Mouse (Mus musculus) kidney, postnatal 25 days (tissue): ENCODE results near the gene D17Wsu92e.

ENCODE experiments used
- DNase-seq, 2 experiments: peaks; one replicate each; pipeline ENCODE4 v3.0.0; 2021; ENCODE audit warnings: mixed read lengths in 2 of 2

The D17Wsu92e gene

GRCm38 (mm10) chr17:27821407-27822338 lies 1.2 kb upstream of the D17Wsu92e start:
- peak; percentile 79 to 88 for DNase-seq

GRCm38 (mm10) chr17:27819971-27820567 lies 379 bp downstream of the D17Wsu92e start:
- DNase-seq: peak; percentile 66 to 86

GRCm38 (mm10) chr17:27819521-27819970 lies 902 bp downstream of the D17Wsu92e start:
- DNase-seq: peak; percentile 27 to 55

GRCm38 (mm10) chr17:27819011-27819410 lies 1.4 kb downstream of the D17Wsu92e start:
- peak in 1 of 2 experiments; percentile 24 for DNase-seq

- no peak for DNase-seq
Measured at GRCm38 (mm10) chr17:27814606-27815005, 5.8 kb downstream of the D17Wsu92e start.

GRCm38 (mm10) chr17:27811980-27812379 lies 8.5 kb downstream of the D17Wsu92e start:
- DNase-seq: no peak

- DNase-seq: no peak
Measured at GRCm38 (mm10) chr17:27810569-27811331, 9.7 kb downstream of the D17Wsu92e start.

GRCm38 (mm10) chr17:27807542-27808078 lies 12.8 kb downstream of the D17Wsu92e start:
- no peak for DNase-seq

- DNase-seq: peak in 1 of 2 experiments; percentile 55
Measured at GRCm38 (mm10) chr17:27804803-27805770, 15.4 kb downstream of the D17Wsu92e start.

GRCm38 (mm10) chr17:27804156-27804690 lies 16.2 kb downstream of the D17Wsu92e start:
- DNase-seq: no peak

- no peak for DNase-seq
Measured at GRCm38 (mm10) chr17:27803752-27804151, 16.7 kb downstream of the D17Wsu92e start.

- peak in 1 of 2 experiments; percentile 50 for DNase-seq
Measured at GRCm38 (mm10) chr17:27800710-27801648, 19.5 kb downstream of the D17Wsu92e start.

- DNase-seq: peak; percentile 52 to 79
Measured at GRCm38 (mm10) chr17:27799771-27800584, 20.5 kb downstream of the D17Wsu92e start.

- DNase-seq: peak; percentile 62 to 77
Measured at GRCm38 (mm10) chr17:27797341-27797872, 23.0 kb downstream of the D17Wsu92e start.

GRCm38 (mm10) chr17:27796780-27797179 lies 23.7 kb downstream of the D17Wsu92e start:
- DNase-seq: peak; percentile 51 to 82

- peak; percentile 78 to 89 for DNase-seq
Measured at GRCm38 (mm10) chr17:27793144-27793543, 27.3 kb downstream of the D17Wsu92e start.

- DNase-seq: no peak
Measured at GRCm38 (mm10) chr17:27792516-27792915, 27.9 kb downstream of the D17Wsu92e start.

GRCm38 (mm10) chr17:27791556-27791955 lies 28.9 kb downstream of the D17Wsu92e start:
- peak; percentile 56 to 81 for DNase-seq

GRCm38 (mm10) chr17:27790976-27791375 lies 29.5 kb downstream of the D17Wsu92e start:
- no peak for DNase-seq
